Mouse (Mus musculus) A20 (cell line): ENCODE data around the gene Wnt7b.

Experiments
- DNase-seq: peaks from one replicate; pipeline ENCODE4 v3.0.0-alpha.2; 2011; ENCODE audit warnings: low read depth, low spot score

The Wnt7b gene

DNA sequence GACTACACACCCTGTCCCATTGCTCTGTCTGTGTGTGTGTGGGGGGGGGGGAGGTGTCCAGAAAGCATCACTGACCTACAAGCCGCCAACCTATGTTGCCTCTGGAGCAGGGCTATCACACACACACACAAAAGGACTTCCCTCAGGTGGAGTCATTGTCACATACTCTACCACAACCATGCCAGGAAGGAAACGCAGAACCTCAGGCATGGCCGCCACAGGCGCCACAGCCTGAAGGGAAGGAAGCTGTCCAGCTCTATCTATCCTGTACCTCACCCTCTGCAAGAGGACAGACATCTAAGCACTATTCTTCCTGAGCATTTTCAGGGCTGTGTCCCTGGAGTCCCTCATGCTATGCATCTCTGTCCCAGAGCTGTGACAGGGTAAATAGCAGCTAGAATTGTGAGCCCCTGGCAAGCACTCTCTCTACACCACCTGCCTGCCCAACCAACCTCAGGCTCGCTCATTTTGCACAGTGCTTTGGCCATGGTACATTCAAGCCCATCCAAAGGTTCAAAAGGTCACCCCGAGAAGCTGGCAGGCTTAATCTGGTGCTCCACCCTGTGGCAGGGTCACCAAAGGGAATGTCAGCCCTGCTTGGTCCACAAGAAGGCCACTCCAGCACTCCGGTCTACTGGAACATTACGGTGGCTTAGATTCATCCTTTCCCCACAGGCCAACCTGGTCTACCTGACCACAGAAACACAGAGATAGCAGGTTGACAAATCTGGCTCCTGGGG lies 12.1 kb downstream of the Wnt7b start:
- no peak for DNase-seq

DNA sequence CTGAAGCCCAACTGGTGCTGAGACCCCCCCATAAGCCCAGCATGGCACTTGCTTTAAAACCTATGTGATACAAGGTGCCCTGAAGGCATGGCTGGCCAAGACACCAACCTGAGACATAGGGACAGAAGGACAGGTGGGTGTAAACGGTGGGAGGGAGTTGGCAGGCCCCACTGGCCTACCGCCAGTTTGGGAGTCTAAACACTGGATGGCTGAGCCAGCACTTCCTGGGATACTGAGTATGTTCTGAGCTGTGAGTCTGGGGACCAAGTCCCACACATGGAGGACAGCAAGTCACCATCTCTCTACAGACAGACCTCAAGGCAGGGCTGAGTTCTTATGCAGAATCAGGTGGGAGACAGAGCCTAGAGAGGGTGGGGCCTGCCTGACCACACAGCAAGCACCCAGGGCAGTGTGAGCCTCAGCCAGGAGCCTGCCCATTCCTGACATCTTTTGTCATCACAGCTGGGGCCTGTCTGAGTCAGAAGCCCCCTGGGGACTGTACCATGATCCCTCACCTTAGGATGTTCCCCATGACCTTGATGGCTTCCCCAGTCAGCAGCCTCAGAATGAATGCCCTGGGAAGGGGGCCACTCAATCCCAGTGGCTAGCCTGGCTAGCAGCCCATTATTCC lies 13.0 kb downstream of the Wnt7b start:
- no peak for DNase-seq

DNA sequence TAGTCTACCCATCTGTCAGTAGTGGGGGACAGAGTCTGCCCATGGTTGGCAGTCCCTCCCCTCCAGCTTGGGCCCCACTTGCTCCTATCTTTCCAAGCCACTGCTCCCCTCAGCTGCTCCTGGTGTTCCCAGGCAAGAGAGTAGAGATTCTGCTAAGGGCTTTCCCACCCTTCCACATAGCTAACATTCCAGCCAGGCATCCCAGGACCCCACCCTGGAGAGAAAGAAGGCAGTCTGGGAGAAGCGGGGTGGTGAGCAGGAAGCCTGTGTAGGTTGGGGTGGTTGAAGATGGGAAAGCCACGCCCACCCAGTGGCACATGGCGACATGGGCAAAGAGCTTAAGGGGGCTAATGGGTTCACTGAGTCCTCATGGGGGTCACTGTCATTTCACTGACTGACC lies 13.9 kb downstream of the Wnt7b start:
- DNase-seq, result no peak

DNA sequence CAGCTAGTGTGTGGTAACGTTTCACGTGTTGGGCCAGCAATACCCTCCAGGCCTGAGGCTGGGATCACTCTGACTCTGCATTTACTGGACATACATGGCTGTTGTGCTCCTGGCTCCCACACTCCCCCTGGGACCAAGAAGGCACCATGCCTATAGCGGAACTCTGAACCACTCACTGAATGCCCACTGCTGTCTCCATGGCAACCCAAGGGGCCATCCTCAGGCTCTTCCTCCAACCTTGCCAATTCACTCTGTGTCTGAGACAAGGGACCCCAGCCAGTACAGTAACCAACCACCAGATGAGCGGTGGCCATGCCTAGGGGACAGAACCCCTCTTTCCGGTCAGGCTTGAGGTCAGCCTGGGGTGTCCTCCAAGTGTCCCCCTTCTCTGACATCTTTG lies 17.3 kb downstream of the Wnt7b start:
- DNase-seq, result no peak

DNA sequence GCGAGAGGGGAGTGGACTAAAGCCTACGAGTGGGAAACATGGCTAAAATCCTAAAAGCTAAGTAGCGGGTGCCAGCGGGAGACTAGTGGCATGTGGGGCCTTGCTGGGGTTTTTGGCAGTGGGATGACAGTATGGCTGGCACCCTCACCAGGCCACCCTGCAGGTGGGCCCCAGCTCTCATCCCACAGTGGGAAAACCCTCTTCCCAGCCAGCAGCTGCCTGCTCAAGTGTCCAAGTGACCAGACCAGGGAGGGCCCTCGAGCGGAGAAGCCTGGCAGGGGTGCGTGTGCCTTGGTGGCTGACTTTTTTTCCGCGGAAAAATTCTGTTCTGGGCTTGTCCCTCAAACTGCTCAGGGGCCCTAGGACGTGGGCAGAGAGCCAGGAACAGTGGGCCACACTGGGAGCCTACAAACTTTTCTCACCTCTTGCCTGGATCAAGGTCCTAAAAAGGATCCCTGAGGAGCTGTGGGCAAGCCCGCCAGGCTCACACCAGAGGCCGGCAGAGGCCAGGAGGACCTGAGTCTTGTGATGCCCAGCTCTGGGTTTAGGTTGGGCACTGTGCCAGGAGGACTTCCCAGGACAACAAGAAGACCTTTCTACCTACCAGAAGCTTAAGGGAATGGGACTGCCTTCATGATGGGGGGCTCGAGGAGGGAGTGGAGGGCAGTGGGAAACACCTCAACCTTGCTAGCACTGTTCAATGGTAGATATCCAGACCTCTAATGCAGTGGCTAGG lies 18.1 kb downstream of the Wnt7b start:
- DNase-seq, result no peak

DNA sequence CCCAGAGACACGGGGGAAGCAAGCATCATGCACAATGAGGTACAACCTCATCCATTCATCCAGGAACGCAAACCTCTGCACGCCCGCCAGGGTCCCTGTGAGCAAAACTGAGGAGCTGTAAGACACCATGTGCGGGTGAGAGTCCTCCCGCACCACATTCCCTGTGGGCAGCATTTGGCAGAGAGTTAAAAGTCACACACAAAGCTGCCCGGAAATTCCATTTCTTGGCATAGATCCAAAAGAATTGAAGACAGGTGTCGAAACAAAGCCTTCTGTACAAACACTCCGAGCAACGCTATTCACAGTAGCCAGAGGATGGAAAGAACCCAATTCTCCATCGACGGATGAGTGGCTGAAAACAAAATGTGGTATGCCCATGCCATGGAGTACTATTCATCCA lies 20.3 kb downstream of the Wnt7b start:
- no peak for DNase-seq

DNA sequence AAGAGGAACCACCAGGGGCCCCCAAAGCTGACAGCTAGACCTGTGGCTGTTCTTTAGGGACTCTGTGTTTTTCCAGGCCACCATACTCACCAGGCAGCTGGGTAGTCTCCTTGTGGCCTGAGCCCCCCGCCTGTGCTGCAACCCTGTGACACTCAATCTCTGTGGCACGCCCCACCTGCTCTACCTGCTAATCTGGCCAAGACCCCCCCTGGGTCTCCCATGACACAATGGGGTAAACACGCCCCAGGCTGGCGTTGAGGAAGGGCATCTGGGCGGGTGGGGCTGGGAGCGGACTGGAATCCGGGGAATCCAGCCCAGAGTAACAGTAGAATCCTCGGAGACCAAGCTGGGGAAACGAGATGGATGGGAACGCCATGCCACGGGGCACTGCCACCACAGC lies 21.4 kb downstream of the Wnt7b start:
- DNase-seq, result no peak

DNA sequence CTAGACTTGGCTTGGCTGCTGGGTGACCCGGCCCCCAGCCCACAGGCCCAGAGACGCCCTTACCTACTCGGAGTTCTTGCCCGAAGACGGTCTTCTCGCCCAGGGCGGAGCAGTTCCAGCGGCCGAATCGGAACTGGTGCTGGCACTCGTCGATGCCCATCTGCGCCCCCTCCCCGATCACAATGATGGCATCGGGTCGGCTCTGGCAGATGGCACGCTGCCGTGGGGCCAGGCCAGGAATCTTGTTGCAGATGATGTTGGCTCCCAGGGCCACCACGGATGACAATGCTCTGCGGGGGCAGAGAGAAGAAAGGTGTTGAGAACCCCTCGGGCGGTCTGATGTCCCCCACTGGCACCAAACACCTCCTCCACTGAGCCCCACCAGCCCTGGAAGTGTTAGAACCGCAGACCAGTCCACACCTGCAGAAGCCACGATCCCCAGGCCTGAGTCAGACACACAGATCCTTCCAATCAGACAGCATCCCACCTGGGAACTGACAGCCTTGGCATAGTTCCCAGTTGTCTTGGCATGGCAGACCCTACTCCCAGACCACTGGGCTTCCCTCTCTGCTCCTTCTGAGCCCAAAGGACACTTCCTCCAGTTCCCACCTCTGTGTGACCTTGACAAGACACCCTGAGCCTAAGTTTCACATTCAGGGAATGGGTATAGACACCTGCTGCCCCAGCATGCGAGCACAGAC lies 23.3 kb downstream of the Wnt7b start:
- no peak for DNase-seq

DNA sequence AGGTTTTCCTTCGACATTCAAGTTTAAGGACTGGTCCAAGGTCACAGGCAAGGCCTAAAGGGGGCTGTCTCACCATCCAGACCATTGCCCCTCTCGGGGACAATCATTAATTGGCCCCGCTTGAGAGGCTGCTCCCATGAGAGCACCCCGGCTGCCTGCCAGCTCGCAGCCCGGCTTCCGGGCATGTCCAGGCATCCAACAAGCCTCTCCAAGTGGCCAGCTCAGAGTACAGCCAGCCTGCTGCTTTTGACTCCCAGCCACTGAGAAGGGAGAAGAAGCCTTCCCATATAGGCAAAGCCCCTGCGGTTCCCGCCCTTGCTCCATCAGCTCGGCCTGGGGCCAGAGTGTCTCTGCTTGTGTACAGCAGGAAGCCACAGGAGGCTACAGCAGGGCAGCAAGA lies 26.5 kb downstream of the Wnt7b start:
- DNase-seq, result no peak

DNA sequence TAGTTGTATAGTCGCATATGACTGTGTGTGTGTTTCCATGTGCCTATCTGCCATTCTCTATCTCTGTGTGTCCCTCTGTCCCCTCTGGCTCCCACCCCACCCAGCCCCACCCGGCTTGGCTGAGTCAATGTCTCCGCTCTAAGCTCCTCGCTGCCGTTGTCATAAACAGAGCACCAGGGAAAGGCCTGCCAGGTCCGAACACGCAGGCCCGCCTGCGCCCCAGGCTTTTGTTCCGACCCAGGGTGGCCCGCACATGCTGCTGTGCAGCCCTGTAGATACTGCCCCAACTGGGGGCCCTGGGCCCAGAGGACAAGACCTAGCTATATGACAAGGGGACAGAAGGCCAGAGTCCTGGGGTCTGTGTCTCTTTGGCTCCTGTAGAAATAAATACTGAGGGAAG lies 28.9 kb downstream of the Wnt7b start:
- DNase-seq, result no peak

DNA sequence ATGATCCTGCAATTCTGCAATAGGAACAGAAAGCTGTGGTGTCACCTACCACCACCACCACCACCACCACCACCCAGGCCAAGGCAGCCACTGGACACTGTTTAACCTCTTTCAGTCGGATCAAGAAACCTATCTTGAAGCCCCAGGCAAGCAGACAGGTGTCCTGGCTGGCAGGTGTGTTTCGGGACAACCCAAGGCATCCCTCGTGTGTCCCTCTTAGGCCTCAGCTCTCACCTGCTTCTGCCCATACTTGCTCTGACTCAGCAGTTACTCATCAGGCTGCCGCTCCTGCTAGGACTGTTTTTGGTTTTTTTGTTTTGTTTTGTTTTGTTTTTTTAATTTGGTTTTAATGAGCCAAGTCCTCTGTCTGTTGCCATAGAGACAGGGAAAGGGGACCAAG lies 35.8 kb downstream of the Wnt7b start:
- DNase-seq, result no peak

DNA sequence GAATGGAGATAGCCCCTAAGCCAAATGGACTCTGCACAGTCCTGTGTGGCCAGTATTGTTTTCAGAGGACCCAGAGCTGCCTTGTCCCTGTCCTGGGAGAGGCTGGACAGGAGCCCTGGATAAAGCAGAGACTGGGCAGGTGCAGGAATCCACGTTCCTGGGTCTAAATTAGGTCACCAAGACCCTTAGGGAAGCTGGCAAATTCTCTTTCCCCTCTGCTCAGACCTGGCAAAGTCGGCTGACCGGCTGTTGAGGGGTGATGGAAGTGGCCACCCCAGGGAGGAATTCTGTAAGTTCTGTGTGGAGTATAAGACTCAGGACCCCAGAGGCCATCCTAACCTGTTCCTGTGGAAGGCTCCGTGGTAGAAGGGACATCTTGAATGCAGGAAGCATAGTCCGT lies 36.9 kb downstream of the Wnt7b start:
- DNase-seq, result no peak

DNA sequence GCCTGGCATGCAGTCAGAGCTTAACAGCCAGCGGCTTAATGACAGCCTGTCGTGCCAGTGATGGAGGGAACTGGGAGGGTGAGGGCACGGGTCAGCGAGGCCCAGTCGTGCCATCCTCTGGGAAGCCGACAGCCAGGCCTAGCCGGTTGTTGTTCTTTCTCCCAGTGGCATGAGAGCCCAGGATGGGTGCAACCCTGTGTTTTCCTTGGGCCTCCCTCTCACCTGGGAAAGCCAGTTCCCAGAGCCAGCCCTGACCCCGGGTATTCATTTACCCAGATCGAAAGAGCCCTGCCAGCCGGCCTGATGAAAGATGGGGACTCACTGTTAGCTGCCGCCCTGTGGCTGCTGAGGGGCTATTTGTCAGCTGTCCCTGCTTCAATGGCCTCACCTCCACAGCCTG lies 44.1 kb downstream of the Wnt7b start:
- no peak for DNase-seq

DNA sequence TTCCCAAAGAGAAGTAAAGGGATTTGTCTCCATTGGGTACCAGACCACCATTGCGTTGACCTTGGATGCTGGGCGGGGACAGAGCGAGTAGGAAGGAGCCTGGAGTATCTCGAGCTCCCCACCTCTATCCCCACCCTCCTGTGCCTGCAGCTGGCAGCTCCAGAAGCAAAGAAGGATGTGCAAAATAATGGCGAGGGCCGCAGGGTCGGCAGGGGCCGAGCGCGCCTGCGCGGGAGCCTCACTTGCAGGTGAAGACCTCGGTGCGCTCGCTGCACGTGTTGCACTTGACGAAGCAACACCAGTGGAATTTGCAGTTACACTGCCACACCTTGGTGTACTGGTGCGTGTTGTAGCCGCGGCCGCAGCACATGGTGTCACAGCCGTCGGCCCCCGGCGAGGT lies 45.1 kb downstream of the Wnt7b start:
- DNase-seq, result no peak

DNA sequence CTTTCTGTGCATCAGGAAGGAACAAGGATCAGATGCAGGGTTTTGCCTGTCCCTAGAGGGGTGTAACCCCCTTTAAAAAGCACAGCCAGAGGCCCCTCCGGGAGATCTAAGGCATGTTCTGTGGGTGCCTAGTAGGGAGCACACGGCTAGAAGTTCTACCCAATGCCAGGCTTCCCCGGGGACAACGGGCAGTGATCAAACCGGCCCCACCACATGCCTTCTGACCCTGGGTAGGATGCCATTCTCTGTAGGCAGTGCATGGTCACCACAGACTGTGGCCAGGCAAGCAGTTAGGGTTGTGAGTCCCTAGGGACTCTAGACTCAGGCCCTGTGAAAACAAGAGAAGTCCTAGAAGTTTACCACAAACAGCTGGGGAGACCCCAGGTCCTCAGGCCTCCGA lies 47.6 kb downstream of the Wnt7b start:
- no peak for DNase-seq

DNA sequence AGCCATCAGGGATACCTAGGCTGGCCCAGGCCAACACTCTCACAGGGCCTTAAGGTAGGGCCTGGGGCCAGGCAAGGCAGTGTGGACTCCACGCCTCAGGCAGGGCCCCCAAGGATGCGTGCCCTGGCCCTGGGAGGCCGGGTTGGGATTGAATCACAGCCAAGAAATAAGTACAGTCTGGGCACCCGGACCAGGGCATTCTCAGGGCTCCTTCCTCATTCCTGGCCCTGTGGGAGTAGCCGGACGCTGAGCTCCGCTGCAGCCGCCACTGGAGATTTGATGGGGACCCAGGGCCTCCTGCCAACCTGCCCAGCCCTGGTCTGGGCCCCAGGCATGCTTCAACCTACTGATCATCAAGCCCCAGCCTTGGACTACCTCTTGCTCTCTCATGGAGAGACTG lies 48.1 kb downstream of the Wnt7b start:
- DNase-seq, result no peak

DNA sequence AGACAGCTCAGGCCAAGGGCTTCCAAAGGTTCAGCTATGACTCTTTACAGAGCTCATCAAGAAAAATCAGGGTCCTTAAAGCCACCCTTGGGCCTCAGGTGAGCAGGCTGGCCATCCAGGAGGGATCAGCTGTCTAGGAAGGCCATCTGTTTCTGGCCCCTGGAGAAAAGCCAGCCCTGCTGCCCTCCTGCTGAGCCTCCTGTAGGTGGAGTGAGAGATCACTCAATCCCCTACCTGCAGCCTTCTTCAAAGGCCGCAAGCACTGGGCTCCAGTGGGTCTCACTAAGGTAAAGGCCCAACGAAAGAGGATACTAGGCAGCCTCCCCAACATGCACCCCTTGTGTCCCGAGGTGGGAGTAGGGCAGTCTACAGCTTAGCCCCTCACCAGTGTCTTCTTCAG lies 50.2 kb downstream of the Wnt7b start:
- DNase-seq, result no peak

DNA sequence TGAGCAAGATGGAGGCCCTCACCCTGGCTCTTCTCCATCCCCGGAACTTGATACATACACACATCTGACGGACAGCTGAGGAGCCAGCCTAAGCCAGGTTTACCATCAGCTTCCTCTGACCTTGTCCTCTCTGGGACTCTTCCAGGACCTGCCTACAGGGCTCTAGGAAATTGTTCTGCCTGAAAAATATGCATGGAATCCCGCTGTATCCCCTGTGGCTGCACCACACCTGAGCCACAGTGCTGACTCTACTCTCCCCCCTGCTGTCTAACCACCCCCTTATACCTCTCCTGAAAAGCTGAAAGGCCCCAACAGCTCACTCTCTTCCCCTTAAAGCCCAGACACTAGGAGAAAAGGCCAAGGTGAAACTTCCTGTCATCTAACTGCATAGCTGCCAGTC lies 52.4 kb downstream of the Wnt7b start:
- DNase-seq, result no peak

DNA sequence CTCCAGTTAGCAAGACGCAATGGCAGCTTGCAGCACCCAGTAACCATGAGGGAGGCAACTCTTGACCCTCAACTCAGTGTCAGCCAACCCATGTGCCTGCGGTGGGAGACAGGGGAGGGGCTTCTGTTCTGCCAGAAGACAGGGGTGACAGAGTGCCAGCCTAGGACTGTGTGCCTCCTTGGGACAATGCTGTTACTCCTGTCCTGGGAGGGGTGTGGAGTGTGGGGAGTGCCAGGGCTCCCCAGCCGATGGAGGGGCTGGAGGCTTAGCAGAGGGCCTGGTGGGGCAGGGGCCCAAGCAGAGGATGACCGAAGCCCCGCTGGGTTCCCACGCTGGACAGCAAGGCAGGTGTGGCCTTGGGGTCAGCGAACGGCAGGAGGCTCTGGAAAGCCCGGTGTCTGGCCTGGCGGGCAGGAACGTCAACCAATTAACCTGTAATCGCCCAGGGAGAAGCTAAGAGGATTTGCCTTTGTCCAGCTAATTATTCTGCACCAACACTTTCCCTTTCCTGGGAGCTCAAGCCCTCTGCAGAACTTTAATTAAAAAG lies 57.8 kb downstream of the Wnt7b start:
- DNase-seq, result no peak

DNA sequence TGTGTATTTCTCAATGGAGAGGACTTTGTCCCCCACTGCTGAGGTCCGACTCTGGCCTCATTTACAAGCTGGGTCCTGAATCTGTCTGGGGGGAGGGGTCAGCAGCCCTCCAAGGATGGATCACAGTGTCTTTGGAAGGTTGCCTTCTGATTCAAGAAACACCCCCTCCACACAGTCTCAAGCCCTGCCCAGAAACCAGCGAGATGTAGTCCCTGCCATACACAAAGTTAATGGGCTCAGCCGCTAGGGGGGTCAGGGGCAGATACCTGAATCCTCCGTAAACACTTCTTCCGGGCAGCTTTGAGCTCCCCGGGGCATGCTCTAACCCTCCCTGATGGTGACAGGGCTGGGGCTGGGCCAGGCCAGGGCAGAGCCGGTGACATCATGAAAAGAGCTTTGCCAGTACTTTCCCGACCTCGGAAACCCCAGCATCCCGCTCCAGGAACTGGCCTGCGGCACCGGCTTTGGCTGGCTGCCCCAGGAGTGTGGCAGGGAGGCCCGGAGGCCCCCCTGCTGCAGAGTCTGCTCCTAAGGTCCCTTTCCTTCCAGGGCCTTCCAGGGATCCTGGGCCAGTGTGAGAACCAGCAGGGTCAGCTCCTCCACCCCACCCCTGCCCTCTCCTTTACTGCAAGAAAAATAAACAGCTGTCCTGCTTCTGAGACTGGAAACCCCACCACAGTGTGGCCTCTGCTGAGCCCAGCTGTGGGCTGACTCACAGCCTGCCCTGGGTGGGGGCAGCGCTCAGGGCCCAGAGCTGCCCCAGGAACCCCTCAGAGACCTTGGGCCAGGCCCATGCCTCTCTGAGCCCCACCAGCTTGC lies 58.9 kb downstream of the Wnt7b start:
- no peak for DNase-seq

DNA sequence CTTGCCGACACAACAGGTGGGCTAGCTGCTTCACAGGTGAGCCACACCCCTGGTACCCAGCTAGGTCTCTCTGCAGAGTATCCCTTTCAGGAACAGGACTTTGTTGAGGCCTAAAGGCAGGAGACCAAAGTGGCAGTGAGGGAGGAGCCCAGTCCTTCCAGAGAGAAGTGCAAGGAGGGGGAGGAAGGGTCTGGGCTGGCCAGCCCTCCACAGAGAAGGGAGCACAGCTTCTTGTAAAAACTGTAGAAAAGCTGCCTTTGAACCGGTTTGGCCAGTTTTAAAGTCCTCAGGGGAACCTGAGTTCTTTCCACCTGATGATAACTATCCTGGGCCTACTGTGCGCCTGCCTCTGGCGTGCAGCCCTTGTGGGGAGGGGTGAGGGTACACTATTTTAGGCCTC lies 62.8 kb downstream of the Wnt7b start:
- DNase-seq, result no peak
